Mouse (Mus musculus) Muller cell, postnatal 12 days (primary cell): ENCODE measurements around the gene Ola1.

Experiments
- DNase-seq: peaks from one replicate; pipeline ENCODE4 v3.0.0-alpha.2; 2015; ENCODE audit errors: inconsistent ontology term

The Ola1 gene

DNA sequence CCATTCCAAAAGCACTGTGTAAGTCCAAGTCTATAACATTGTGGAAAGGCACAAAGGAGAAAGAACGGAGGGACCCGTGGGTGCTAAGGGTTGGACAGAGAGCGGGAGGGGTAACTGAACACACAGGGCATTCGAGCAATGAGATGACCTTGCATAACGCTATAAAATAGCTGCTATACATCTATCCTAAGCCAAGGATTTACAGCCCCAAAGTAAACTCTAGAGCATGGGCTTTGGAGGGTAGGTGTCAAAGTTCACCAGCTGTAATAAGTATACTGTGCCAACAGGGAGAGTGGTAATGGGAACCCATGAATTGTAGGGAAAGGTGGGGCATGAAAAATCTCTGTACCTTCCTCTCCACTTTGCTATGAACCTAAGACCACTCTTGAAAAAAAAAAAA, at the start of gene Ola1:
TSS of gene Ola1 (minus strand) at position 12 of the 400 bp plus-strand sequence.
- no peak for DNase-seq

DNA sequence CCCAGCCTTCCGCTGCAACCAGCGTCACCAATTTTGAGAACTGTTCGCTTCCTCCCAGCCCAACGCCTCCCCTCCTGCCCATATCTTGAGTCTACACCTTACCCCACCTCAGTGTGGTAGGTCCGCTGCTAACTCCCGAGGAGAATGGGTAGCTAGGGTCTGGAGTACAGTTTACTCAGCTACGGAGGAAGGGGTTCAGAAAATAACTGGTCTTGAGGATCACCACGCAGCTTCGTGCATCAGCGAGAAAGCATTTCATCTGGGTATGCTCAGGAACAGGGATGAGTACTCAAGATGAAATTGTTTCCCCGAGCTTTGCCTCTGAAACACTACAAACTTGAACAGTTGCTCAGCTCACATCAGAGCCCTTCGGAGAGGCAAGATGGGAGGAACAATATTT, 49.6 kb upstream of the Ola1 start:
- DNase-seq = no peak

DNA sequence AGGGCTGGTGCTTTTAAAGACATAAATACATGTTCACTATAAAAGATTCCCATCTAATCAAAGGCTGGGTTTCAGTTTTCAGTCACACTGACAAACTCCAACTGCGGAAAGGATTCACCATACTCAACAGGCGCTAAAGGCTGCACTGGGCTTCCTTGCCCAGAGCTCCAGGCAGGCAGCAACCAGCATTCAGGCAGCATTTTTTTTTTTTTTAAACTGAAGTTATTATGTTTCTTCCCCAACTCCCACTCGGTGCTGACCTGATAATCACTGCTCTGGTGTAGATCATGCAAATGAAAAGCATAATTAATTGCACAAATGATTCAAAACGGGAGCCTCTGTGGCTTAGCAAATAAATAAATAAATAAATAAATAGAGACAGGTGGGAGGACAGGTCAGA, 49.1 kb upstream of the Ola1 start:
- no peak for DNase-seq

DNA sequence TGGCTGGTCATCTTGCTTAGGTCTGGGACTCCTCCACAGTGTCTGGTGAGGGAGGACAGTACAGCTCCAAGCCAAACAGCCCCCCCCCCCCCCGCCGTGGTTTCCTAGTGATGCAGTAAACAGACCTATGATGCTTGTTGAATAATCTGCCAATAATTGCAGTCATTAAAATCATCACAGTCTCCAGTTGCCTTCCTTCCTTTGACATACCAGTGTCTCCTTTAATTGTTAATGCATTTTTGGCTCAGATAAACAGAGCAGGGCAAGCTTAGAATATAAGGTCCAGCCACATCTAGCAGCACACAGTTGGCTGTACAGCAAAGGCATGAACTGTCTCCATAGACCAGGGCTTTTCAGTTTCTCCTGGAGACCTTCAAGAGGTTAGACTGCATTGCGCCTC, 48.5 kb upstream of the Ola1 start:
- DNase-seq = no peak

DNA sequence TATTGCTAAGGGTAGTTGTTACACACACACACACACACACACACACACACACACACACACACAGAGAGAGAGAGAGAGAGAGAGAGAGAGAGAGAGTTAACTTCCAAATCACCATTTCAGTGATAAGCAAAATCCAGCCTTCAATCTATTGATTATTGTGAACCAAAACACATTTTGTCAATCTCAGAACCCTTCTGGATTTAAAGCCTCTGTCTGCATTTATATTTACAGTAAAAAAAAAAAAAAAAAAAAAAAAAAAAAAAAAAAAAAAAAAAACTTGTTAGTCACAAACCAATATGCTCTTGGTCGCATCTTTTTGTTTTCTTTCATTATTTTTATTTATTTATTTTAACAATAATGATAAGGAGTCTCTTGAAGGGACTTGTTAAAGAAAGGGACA, 47.9 kb upstream of the Ola1 start:
- no peak for DNase-seq

DNA sequence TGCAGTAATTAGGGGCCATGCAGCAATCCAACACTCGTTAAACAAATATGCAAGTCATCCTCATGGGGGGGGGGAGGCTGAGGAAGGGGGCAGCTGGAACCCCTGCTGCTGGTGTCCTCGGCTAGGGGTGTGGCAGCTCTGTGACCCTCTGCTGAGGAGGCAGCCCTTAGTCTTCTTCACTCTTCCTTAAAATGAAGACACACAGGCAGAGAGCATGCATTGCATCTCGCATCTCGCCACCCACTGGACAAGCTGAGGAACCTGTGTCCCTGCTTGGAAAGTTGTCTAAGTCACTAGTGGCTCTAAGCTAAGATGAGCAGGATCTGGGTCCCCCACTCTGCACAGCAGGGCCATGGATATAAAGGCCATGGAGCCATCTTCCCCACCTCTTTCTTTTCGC, 47.3 kb upstream of the Ola1 start:
- DNase-seq = no peak

DNA sequence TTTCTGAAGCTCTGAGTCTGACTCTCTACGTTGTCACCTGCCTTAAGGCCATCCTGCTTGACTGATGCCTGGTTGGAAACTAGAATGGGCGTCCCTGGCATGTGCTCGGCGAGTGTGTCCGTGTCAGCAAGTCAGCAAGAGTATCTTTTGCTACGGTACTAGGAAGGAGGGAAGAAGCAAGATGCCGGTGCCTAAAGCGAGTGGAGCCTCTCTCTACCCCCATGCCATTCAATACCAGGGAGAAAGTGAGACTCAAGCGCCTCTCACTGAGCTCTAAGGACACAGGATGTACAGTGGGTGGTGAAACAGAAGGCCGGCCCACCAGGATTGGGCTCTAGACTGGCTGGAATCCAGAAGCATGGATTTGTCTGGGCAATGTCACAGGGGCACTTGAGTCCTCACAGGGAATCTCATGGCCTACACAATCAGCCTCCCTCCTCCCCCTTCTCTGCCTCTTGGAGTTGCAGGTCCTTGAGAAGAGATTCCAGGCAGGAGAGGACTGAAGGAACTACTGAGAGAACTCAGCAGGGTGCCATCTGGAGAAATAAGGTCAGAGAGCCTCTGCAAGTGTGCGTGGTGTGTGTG, 46.0 kb upstream of the Ola1 start:
- no peak for DNase-seq

DNA sequence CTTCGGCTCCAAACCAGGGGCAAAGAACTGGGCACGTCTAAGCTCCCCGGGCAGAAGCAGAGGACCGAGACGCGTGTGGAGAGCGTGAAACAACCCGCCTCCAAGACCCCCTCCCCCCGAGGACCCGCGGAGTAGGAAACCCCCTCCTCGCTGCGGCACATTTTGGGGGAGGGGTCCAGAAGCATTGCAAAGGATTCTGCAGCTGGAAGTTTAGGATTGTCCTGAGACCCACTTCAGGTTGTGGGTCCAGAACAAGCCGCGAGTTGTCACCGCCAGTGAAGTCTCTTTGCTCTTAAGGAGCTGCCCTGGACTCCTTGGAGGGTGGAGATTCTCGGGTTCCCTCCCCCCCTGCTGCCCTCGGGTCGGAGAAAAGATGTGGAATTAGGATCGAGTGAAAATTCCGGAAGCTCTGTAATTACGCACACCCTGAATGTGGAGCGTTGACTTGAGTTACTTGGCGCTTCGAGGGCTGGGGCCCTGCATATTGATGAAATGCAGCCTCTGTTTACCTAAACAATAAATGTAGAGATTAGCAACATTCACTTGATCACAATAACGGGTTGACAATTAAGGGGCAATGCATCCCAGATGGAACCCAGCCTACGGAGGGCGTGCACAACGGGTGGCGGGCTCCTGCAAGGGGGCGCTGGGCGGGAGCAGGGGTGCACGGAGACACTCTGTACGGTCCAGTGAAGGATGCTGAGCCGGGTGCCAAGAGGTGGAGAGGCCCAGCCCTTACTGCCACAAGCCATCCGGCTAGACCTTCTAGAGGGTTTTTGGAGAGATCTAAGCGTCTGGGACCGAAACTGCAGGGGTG, 45.3 kb upstream of the Ola1 start:
- DNase-seq = no peak

DNA sequence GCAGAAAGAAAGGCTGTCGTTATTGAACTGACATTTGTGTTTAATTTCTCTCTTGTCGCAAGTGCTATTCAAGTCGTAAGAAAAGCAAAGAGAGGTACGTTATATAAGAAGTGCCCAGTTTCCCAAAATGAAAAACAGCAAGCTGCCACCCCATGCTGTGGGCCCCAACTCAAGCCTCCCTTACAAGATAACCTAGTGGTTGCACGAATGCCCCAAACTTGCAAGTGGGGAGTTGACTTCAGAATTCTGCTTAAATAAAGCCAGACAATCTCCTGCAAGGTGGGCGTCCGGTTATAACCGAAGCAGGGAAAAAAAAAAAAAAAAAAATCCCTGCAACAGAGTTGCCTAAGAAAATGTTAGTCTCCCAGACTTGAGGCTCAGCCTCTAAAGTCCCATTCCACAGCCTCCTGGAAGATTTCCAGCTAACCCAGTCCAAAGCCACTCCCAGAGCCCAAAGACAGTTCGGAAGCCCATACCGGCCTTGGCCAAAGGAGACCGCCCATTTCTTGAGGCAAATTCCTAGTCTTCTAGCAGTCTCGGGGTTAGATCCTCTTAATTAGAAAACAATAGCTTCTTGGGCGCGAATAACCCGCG, 44.5 kb upstream of the Ola1 start:
- DNase-seq = no peak

DNA sequence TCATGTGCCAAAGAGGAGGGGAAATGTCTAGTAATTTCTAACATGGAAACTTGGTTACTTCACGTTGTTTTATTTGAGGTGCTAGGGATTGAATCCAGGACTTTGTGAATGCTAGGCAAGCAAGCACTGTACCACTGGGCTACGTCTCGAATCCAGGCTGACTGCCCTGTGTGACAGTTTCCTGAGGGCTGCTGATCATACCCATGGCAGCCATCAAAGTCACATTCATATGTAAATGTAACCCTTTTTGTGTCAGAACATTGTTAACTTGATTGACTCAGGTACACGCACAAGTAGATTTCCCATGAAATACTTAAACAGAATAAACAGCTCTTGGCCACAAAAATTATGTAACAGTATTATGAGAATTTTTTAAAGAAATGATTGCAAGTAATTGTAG, 30.0 kb upstream of the Ola1 start:
- DNase-seq = no peak

DNA sequence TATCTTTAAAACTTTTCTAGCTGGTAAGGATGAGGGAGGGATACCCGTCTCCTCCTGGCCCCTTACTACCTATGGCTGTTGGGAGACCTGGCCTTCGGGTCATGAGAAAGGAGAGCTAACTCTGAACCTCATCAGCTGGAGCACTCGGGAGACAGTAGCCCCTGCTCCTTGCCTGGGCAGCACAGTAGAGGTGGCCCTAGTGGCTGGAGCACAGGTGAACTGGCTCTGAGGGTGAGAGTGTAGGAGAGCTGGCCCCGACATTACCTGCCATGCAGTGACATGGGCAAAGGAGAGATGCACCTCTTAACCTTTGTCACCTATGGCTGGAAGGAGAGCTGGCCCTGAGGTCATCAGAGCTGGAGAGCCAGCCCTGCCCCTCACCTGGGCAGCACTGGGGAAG, 22.6 kb upstream of the Ola1 start:
- no peak for DNase-seq

DNA sequence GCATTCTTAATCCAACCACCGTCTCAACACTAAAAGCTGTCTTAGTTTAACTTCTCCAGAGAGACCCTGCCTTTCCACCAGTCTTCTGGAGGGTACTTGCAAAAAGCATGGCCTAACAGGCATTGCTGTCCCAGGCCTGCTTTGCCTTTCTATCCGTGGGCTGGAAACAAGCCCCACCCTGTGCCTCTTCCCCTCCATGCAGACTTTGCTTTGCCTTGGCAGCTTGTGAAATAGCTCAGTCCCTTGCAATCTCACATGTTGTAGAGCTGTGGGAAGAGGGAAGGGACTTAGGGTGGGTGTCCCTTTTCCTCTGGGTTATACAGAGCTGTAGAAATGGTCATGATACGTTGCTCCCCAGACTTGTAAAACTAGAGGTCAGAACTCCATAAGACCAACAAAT, 12.4 kb upstream of the Ola1 start:
- DNase-seq = no peak

DNA sequence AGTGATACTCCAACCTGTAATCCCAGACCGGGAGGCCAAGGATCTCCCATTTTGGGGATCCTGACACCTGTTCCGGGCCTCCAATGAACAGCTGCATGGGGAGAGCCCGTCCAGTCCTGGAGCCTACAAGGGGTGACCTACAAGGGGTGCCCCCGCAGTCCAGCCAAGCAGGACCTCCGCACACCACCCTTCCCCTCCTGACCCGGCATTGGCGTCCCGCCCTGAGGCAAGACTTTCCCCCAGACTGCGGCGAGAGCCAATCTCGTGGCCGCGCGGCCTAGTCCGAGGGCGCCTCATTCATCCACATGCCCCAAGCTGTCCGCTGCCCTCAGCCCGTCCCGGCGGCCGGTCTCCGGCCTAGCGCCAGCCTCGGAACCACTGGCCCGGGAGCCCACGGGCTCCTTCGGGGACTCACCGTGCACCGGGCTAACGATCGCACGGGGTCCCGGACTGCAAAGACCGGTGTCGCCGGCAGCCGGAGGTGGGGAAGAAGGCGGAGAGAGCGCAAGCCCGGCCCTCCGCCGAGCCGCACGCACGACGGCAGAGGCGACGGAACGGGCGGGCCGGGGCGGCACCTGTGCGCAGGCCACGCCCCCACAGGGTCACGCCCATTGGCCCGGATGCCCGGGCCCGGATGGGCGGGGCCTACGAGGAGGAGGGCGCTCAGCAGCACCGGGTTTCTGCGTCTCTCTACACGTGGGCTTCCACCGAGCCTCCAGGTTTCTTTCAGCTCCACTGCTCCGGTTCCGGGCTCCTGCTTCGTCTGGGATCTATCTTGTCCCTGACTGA, 4.7 kb downstream of the Ola1 start:
- DNase-seq = peak; percentile 98

DNA sequence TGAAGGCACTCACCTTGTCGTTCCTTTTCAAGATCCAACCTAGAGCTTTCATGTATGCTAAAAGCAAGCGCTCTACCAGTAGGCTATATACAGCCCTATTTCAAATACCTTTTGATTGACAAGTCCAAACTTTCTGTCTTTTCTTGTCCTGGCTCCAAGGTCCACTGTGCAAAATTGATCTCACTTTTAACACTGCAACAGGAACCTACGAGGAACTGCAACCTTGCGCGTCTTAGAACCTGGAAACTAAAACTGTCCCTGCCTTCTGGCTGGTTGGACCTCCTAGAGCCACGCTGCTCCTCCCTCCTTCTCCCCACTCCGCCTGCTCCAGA, 5.2 kb downstream of the Ola1 start:
- DNase-seq = no peak

DNA sequence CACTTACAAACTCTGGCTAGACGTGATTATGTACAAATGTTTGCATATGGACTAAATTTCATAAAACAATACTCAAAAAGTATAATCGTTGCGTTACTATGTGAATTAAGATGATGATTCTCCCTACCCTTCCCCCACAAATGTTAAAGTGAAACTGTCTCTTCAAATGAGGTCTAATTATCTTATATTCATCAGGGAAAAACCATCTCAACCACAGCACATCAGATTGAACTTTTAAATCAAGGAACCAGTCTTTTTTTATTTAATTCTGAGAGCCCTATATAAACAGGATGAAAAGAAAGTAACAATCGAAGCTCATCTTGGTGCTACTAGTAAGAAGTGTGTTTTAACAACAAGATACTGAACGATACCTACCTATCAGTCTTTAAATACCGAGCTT, 14.4 kb downstream of the Ola1 start:
- no peak for DNase-seq

DNA sequence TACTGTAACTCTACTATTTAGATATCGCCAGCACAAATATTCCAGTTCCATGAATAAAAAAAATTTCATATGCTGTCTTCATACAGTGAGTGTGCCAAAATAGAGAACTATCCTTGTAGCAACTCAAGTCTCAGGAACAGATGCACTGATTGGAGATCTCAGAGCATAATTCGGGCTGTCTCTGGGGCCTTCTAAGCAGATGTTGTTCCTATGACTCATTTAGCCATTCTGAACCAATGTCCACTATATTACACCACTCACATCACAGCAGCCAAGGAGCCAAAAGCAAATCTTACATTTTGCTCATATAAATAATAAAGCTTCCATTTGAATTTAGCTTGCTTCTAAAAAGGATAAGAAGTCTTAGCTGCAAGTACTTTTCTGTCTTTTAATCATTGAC, 30.2 kb downstream of the Ola1 start:
- DNase-seq = no peak

DNA sequence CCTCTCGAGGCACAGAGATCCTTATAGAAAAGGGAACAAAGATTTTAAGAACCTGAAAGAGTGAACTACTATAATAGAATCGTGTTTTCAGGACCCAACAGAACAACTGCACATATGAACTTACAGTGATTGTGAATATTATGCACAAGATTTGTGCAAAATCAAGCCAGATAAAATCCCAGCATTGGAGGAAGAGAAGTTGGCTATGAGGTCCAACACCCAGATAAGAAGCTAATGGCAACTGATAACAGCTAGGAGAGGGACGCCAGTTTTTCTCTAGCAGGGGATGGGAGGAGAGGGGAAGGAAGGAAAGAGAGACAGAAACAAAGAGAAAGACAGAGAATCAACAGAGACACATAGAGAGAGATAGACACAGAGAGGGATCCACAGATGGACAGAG, 33.5 kb downstream of the Ola1 start:
- no peak for DNase-seq

DNA sequence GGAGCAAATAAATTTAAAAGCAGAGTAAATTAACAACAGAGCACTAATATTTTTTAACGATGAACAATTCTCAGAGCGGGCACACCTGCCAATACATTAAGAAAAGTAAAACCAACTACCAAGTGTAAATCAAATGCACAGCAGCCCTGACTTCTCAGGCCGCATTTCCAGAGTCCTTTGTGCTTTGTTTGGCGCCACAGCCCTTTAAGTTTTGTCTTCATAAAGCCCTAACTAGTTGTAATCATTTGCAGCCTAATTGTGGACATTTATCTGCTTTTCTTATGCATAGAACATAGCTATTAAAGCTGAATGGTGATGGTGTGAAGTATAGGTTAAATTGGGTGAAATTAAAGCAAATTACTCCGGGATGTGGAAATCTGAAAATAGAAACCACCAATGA, 49.2 kb downstream of the Ola1 start:
- DNase-seq = no peak

DNA sequence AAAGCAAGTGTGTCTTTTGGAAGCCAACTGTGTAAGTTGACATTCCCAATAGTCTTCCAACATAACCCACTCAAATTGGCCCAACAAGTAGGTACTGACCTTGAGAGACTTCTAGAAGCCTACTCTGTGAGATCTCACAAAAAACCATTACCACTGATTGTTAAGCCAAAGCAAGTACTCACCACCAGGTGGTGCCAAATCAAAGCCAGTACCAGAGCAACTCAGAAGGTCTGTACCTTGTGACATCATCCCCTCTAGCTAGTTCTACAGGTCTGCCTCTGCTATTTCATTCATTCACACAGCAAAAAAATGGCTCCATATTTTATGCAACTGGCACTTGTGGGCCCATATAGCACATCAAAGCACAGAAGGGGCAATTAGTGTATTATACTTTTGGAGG, 51.6 kb downstream of the Ola1 start:
- peak; percentile 11 for DNase-seq

DNA sequence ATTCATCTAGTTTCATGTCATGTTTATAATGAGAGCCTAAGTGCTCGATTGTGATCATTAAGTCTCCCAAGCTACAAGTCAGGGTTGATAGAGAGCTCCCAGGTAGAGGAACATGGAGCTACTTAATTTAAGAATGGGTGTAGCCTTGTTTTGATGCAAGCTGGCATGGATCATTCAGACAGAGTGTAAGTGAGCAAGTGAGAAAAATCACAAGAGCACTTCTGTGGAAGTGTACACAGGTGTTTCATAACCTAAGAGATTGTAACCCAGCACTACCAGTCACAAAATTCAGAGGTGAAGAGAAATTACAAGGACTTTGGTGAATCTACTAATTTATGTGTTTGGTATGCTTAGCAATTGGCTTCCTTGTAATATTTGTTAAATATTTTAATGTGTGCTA, 54.1 kb downstream of the Ola1 start:
- no peak for DNase-seq

DNA sequence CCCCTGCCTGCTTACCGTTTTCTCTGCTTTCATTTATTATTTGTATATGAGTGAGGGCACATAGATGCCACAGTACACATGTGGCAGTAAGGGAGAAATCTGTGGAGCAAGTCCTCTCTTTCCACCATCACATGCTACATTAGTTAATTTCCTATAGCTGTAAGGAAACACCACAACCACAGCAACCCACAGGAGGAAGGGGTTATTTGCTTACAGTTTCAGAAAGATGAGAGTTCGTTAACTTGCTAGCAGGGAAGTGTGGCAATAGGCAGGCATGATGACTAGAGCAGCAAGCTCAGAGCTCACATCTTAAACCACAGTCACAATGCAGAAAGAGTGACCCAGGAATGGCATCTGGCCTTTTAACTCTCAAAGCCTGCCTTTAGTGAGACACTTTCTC, 58.0 kb downstream of the Ola1 start:
- DNase-seq = peak; percentile 25

DNA sequence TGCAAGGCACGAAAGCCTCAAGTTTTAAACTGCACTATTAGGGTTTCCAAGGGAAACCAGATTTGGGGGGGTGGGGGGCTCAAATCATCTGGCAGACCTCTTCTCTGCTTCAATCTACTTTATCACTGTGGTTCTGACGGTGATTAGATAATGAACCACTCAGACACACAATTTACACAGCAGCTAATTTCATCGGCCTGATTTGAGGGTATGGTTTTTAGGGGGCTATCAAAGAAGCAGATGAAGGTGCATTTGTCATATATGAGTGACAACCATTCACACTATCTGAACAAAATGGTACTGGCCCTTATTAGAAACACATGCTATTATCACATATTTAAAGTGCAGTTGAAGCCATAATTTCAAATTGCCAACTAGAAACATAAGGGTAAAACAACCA, 61.5 kb downstream of the Ola1 start:
- DNase-seq = no peak

DNA sequence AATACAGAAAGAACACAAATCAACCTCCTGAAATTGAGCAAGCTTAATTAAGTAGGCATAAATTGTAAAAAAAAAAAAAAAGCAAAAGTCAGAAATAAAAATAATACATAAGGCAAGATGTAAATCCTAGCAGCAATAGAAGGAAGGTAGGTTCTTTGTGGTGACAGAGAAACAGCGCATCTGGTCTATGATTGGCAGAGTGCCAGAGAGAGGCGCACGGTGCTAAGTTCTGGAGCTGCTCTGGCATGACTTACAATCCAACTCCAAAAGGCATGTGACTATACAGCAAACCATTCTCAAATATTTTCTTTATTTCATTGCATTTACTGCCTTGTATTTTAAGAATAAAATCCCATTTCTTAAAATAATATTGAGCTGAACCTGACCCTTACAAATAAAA, 68.2 kb downstream of the Ola1 start:
- no peak for DNase-seq
